Mouse (Mus musculus): ENCODE data around the gene Hmgn1. TPM values are rescaled to one million over a fixed set of nuclear protein-coding genes. Genes with fewer than 3 reads are reported as not detected.

Hmgn1 gene
- total and polyA plus RNA-seq, 3 experiments = 243 to 745 (median 394) TPM

GRCm38 (mm10) chr16:96087001-96087400, 40.5 kb downstream of the Hmgn1 start (continued):
- TF ChIP-seq E2F4 (IDR thresholded peaks at IDR 0.05; ENCODE audit: insufficient replicate concordance, low read depth, low read length) (no peak), CHD1 (IDR thresholded peaks at IDR 0.05; ENCODE audit: low read depth, low read length) (no peak), GABPA (IDR thresholded peaks at IDR 0.05; ENCODE audit: insufficient replicate concordance, low read depth, low read length) (no peak), MYC (IDR thresholded peaks at IDR 0.05; ENCODE audit: low read depth, low read length) (peak; percentile 91), MXI1 (IDR thresholded peaks at IDR 0.05; ENCODE audit: low read depth, low read length) (0 out of 2 replicates have a peak, but pooled peaks have one; percentile 50), JUN (IDR thresholded peaks at IDR 0.05; ENCODE audit: insufficient read depth, low read depth, low read length) (peak; percentile 26; the same call in 1 of the 2 replicates), SMC3 (IDR thresholded peaks at IDR 0.05; ENCODE audit: low read depth, low read length) (no peak), MAZ (IDR thresholded peaks at IDR 0.05; ENCODE audit: low read depth, low read length) (no peak), ZKSCAN1 (IDR thresholded peaks at IDR 0.05; ENCODE audit: borderline replicate concordance, low read depth, low read length) (no peak), JUND (conservative IDR thresholded peaks at IDR 0.05; ENCODE audit: low read depth, low read length) (no peak), NELFE (IDR thresholded peaks at IDR 0.05; ENCODE audit: low read depth, low read length) (0 out of 2 replicates have a peak, but pooled peaks have one; percentile 22), ZC3H11A (IDR thresholded peaks at IDR 0.05; ENCODE audit: low read depth, low read length) (no peak), ZMIZ1 (IDR thresholded peaks at IDR 0.05; ENCODE audit: low read depth, low read length) (no peak), MAFK (IDR thresholded peaks at IDR 0.05; ENCODE audit: insufficient replicate concordance, low read length) (peak; percentile 96)

GRCm38 (mm10) chr16:96085597-96085996, 41.9 kb downstream of the Hmgn1 start:
- TF ChIP-seq RCOR1 (conservative IDR thresholded peaks at IDR 0.05; ENCODE audit: low read depth, low read length) = no peak
- no peak for TF ChIP-seq UBTF (IDR thresholded peaks at IDR 0.05; ENCODE audit: low read depth, low read length)
- TF ChIP-seq MAZ (IDR thresholded peaks at IDR 0.05; ENCODE audit: low read depth, low read length) = no peak
- TF ChIP-seq HCFC1 (IDR thresholded peaks at IDR 0.05; ENCODE audit: low read depth, low read length) = no peak
- TF ChIP-seq SIN3A (IDR thresholded peaks at IDR 0.05; ENCODE audit: low read length) = no peak
- TF ChIP-seq EP300 (IDR thresholded peaks at IDR 0.05; ENCODE audit: low read length) = no peak
- no peak for TF ChIP-seq ETS1 (conservative IDR thresholded peaks at IDR 0.05; ENCODE audit: low read depth, low read length)
- no peak for TF ChIP-seq JUND (conservative IDR thresholded peaks at IDR 0.05; ENCODE audit: low read depth, low read length)
- TF ChIP-seq SMC3 (IDR thresholded peaks at IDR 0.05; ENCODE audit: low read depth, low read length) = no peak
- TF ChIP-seq TBP (conservative IDR thresholded peaks at IDR 0.05; ENCODE audit: low read depth, low read length) = no peak
- Histone ChIP-seq H3K9me3 (replicated peaks; ENCODE audit: low read length) (peaks cover 19% of the 10 kb centered on the region), H3K4me1 (ENCODE audit: control insufficient read depth in 1 of 2, insufficient read depth in 2 of 2) (peaks cover 0 to 23% of the 10 kb centered on the region in 2 experiments; a peak in 2 of 4 replicates), H3K27ac (ENCODE audit: insufficient read depth, low read depth) (no peak overlapping the region), H3K27me3 (replicated peaks) (peaks cover 82% of the 10 kb centered on the region), H3K9ac (ENCODE audit: insufficient read depth, low read depth) (no peak overlapping the region), H3K79me2 (replicated peaks; ENCODE audit: control insufficient read depth, extremely low read depth, insufficient read depth, poor library complexity, severe bottlenecking) (no peaks in the 10 kb centered on the region), H3K4me3 (replicated peaks in 1 of 3; ENCODE audit: low read depth in 2 of 3, low read length in 2 of 3, poor library complexity in 1 of 3) (no peak overlapping the region), H3K36me3 (replicated peaks in 1 of 2; ENCODE audit: control insufficient read depth in 1 of 2, insufficient read depth in 1 of 2, low read length in 1 of 2) (no peaks in the 10 kb centered on the region), H3K4me2 (ENCODE audit: insufficient read depth, low read depth, poor library complexity, severe bottlenecking) (no peak overlapping the region)
- no peak for DNase-seq (ENCODE audit: extremely low read depth)
- dilution Hi-C loops (cut with MboI; ENCODE audit: extremely low pct_ligation_motif_present, extremely low pct_unique_long_range_greater_than_20kb, low sequenced_read_pairs) (no loop called here), in situ Hi-C loops (cut with MboI; ENCODE audit: low pct_ligation_motif_present, low pct_unique_long_range_greater_than_20kb, low sequenced_read_pairs) (no loop called here)

All from CH12.LX (cell line).